Mouse (Mus musculus) thymus, adult 2 months (tissue): Measurements from ENCODE around the gene Kctd15.

Source experiments
- CTCF ChIP-seq: fragments of 200-500 bp; IDR thresholded peaks from 2 replicates; pipeline ENCODE4 v1.5.1; 2012; ENCODE audit warnings: mild to moderate bottlenecking, control low read depth, low read length, moderate library complexity, borderline replicate concordance; ENCODE audit not compliant: control insufficient read depth, poor library complexity, insufficient read depth; ENCODE audit errors: extremely low read depth
- POLR2A ChIP-seq: fragments of 200-500 bp; IDR thresholded peaks from 2 replicates; pipeline ENCODE4 v1.6.1; 2012; ENCODE audit warnings: mild to moderate bottlenecking, low read length, control low read depth, moderate library complexity; ENCODE audit not compliant: control insufficient read depth, poor library complexity, insufficient read depth; ENCODE audit errors: extremely low read depth

DNA sequence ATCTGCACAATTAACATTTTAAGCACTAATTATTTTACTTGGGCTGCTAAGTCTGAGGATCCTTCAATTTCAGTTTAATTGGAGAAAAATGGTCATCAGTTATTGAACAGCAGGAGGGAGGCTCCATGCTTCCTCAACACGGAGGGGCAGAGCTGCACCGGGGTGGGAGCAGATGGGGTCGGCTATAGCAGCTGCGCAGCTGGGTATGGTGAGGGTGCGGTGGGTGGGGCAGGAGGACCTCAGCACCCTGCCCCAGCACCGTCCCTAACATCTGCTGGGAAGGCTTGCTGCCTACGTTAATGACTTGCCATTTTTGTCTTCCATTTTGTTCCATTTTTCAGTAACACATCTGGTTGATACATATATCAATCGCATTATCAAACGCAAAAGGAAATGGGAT is 39.6 kb upstream of the Kctd15 start:
- TF ChIP-seq POLR2A, result no peak
- no peak for TF ChIP-seq CTCF
